8 mouse cellular contexts compared by ENCODE assay signal in the genomic region with DNA sequence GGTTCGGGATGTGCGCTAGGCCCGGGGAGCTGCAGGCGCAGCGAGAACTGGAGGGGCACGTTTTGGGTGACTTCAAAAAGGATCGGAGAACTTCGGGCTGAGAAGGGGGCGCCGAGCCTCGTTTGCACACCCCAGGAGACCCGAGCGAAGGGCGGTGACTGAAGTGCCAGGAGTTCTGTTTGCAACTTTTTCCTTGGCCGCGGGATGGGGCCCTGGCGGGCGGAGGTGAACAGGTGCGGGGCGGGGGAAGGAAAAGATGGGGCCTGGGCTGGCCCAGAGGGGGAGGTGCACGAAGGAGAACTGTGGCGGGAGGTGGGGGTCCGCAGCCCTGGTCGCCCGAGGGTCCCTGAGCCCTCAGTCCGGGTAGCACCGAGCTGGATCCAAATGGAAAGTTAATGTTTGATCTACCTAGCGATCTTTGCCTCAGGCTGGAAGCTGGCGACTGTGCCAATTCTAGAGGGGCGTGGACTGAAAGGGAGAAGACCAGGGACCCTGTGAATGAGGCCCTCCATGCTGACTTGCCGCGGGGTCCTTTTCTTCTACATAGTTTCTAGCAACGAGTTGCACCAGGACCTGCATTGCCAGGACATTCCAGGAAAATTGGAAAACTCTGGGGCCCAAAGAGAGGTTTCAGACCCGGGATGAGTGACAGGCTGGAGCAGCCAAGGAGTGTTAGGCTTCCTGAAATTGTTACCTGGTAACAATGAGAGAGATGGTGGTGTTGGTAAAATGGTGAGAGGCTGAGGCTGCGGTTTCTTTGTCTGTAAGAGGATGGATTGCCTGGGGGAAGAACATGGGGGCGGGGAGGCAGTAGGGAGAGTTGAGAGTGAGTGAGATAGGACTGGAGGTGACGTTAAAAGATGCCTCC. TPM values are rescaled to one million over a fixed set of nuclear protein-coding genes. Genes with fewer than 3 reads are reported as not detected.
DNase-seq lines count a peak whose midpoint lies in the region; ATAC-seq and TF ChIP-seq lines count a peak whose summit lies in the region.

No protein-coding gene starts in this region.

- H3K27me3 ChIP-seq in lung, embryonic 14.5 days (ENCODE audit: insufficient read depth, low read length), result peaks cover 54% of the 10 kb centered on the region
- peaks cover 58% of the 10 kb centered on the region for H3K27me3 ChIP-seq in kidney, embryonic 16.5 days (ENCODE audit: insufficient read depth, low read length)
- H3K27me3 ChIP-seq in midbrain, embryonic 13.5 days, result peaks cover 84% of the 10 kb centered on the region

- H3K4me3 ChIP-seq in lung, embryonic 14.5 days (ENCODE audit: low read depth, low read length), result peak overlapping the region; percentile 50
- peak overlapping the region; percentile 53 for H3K4me3 ChIP-seq in kidney, embryonic 16.5 days (ENCODE audit: low read length)
- peak overlapping the region; percentile 39 for H3K4me3 ChIP-seq in midbrain, embryonic 13.5 days (replicated peaks)

- H3K27ac ChIP-seq in lung, embryonic 14.5 days (ENCODE audit: low read depth), result no peak overlapping the region
- no peak overlapping the region for H3K27ac ChIP-seq in kidney, embryonic 16.5 days (ENCODE audit: low read length)
- H3K27ac ChIP-seq in midbrain, embryonic 13.5 days, result no peak overlapping the region

- 1% methylated on average over 37 of the region's 37 CpGs for WGBS in lung, embryonic 14.5 days
- WGBS in kidney, embryonic 16.5 days, result 1% methylated on average over 37 of the region's 37 CpGs
- under 1% methylated on average over 37 of the region's 37 CpGs for WGBS in midbrain, embryonic 13.5 days

- DNase-seq in lung, embryonic 14.5 days, result no peak
- DNase-seq in lung, postnatal 14 days, result no peak
- DNase-seq in gastrocnemius, adult 18-20 months (ENCODE audit: low spot score), result peak; percentile 75
- no peak for DNase-seq in ovary, postnatal 36 days (ENCODE audit: low spot score)
- DNase-seq in retina, postnatal 1 day, result no peak

- ATAC-seq in lung, embryonic 14.5 days (ENCODE audit: insufficient read depth), result no peak
- peak; percentile 40 for ATAC-seq in kidney, embryonic 16.5 days (ENCODE audit: low FRiP score, low TSS enrichment)
- ATAC-seq in midbrain, embryonic 13.5 days, result no peak
- ATAC-seq in monocyte, adult 5-6 weeks (replicated peaks; ENCODE audit: insufficient number of reproducible peaks, low FRiP score, low TSS enrichment, poor library complexity, severe bottlenecking), result no peak

- peak overlapping the region; percentile 93 for H3K4me2 ChIP-seq in lung, embryonic 14.5 days
- H3K4me2 ChIP-seq in kidney, embryonic 16.5 days (replicated peaks; ENCODE audit: low read depth, low read length), result peak overlapping the region; percentile 86
- peak overlapping the region; percentile 67 for H3K4me2 ChIP-seq in midbrain, embryonic 13.5 days (replicated peaks)

- peaks cover 3% of the 10 kb centered on the region; the same call in 1 of the 2 replicates for H3K36me3 ChIP-seq in lung, embryonic 14.5 days (ENCODE audit: insufficient read depth)
- no peaks in the 10 kb centered on the region for H3K36me3 ChIP-seq in kidney, embryonic 16.5 days (ENCODE audit: insufficient read depth, low read length)
- no peaks in the 10 kb centered on the region for H3K36me3 ChIP-seq in midbrain, embryonic 13.5 days

- peak overlapping the region; percentile 60 for H3K9ac ChIP-seq in lung, embryonic 14.5 days
- H3K9ac ChIP-seq in kidney, embryonic 16.5 days (replicated peaks; ENCODE audit: low read length), result peak overlapping the region; percentile 54
- H3K9ac ChIP-seq in midbrain, embryonic 13.5 days (replicated peaks), result 0 out of 2 replicates have a peak overlapping the region, but pooled peaks have one; percentile 28

- H3K9me3 ChIP-seq in lung, embryonic 14.5 days (ENCODE audit: low read depth, low read length), result no peaks in the 10 kb centered on the region
- H3K9me3 ChIP-seq in kidney, embryonic 16.5 days (ENCODE audit: low read length), result no peaks in the 10 kb centered on the region
- no peaks in the 10 kb centered on the region for H3K9me3 ChIP-seq in midbrain, embryonic 13.5 days

- peaks cover 16% of the 10 kb centered on the region for H3K4me1 ChIP-seq in lung, embryonic 14.5 days (ENCODE audit: insufficient read depth)
- peaks cover 32% of the 10 kb centered on the region for H3K4me1 ChIP-seq in kidney, embryonic 16.5 days (ENCODE audit: insufficient read depth, low read length)
- peaks cover 35% of the 10 kb centered on the region for H3K4me1 ChIP-seq in midbrain, embryonic 13.5 days (replicated peaks)

- no peak for TF ChIP-seq CTCF in lung, embryonic 14.5 days (IDR thresholded peaks at IDR 0.05; ENCODE audit: low read depth)

RNA-seq across cellular contexts. Expression of a gene that starts 1.2 kb away (rescaled TPM):
- polyA plus RNA-seq in lung, embryonic 14.5 days (2014; fragmentation: Nextera tagmentation; extraction: Ambion mirVana), result 12.0 and 14.3 TPM in 2 replicates
- total RNA-seq in gastrocnemius, adult 18-20 months (2021), result 100 to 1,000 TPM; 379 to 395 TPM
- polyA plus RNA-seq in kidney, embryonic 16.5 days (2015; fragmentation: Nextera tagmentation; extraction: Ambion mirVana), result 8.6 and 11.4 TPM in 2 replicates
- polyA plus RNA-seq in midbrain, embryonic 13.5 days (2015; fragmentation: Nextera tagmentation; extraction: Ambion mirVana), result 0.87 and 1.1 TPM in 2 replicates
- 20.6 to 37.7 TPM (median 29.0 TPM) in 3 replicates for total RNA-seq in monocyte, adult 5-6 weeks (2017)

RNA-seq across cellular contexts. Expression of a gene that starts 35.8 kb away (rescaled TPM):
- polyA plus RNA-seq in lung, embryonic 14.5 days (2014; fragmentation: Nextera tagmentation; extraction: Ambion mirVana), result 27.7 and 31.2 TPM in 2 replicates
- total RNA-seq in gastrocnemius, adult 18-20 months (2021), result 10 to 100 TPM; 29.7 to 33.3 TPM
- 25.3 and 26.7 TPM in 2 replicates for polyA plus RNA-seq in kidney, embryonic 16.5 days (2015; fragmentation: Nextera tagmentation; extraction: Ambion mirVana)
- polyA plus RNA-seq in midbrain, embryonic 13.5 days (2015; fragmentation: Nextera tagmentation; extraction: Ambion mirVana), result 39.5 and 40.7 TPM in 2 replicates
- total RNA-seq in monocyte, adult 5-6 weeks (2017), result 5.8 to 10.2 TPM (median 5.9 TPM) in 3 replicates

RNA-seq across cellular contexts. Expression of a gene that starts 42.5 kb away (rescaled TPM):
- 4.4 and 5.4 TPM in 2 replicates for polyA plus RNA-seq in lung, embryonic 14.5 days (2014; fragmentation: Nextera tagmentation; extraction: Ambion mirVana)
- total RNA-seq in gastrocnemius, adult 18-20 months (2021), result 1 to 10 TPM; 1.4 to 1.5 TPM
- polyA plus RNA-seq in kidney, embryonic 16.5 days (2015; fragmentation: Nextera tagmentation; extraction: Ambion mirVana), result 5.8 and 6.0 TPM in 2 replicates
- 3.9 and 4.5 TPM in 2 replicates for polyA plus RNA-seq in midbrain, embryonic 13.5 days (2015; fragmentation: Nextera tagmentation; extraction: Ambion mirVana)
- total RNA-seq in monocyte, adult 5-6 weeks (2017), result not detected in 3 replicates
